14 mouse cellular contexts compared by ENCODE assay signal in genomic region chr5:124718396-124718795, GRCm38 (mm10). TPM values are rescaled to one million over a fixed set of nuclear protein-coding genes. Genes with fewer than 3 reads are reported as not detected.
"Had no signal": no experiment of that assay in that cellular context is flagged by ENCODE, and none has a peak within 500 bp of the region (broad histone marks: within the 10 kb centered on the region; RNA-seq: fewer than 3 reads in every experiment).

No protein-coding gene starts in this region.

- H3K4me3 ChIP-seq: limb, embryonic 15.5 days; liver, embryonic 12.5 days; midbrain, embryonic 10.5 days; myocyte; neural tube, embryonic 12.5 days had no signal

- ATAC-seq: liver, embryonic 12.5 days had no signal

- DNase-seq: lung, embryonic 14.5 days; lung, postnatal 10 days; lung, postnatal 4 days; midbrain, embryonic 14.5 days; thymus, adult 2 months; thymus, postnatal 25 days had no signal

- H3K27me3 ChIP-seq: limb, embryonic 15.5 days; liver, embryonic 12.5 days; neural tube, embryonic 12.5 days had no signal

- H3K27ac ChIP-seq: limb, embryonic 15.5 days; liver, embryonic 12.5 days; midbrain, embryonic 10.5 days; neural tube, embryonic 12.5 days; stomach, postnatal 0 days had no signal

- H3K4me2 ChIP-seq: limb, embryonic 15.5 days; liver, embryonic 12.5 days; lung, embryonic 14.5 days; neural tube, embryonic 12.5 days had no signal

- H3K9ac ChIP-seq: limb, embryonic 15.5 days; liver, embryonic 12.5 days; lung, embryonic 14.5 days; neural tube, embryonic 12.5 days had no signal

- H3K9me3 ChIP-seq: limb, embryonic 15.5 days; liver, embryonic 12.5 days; midbrain, embryonic 10.5 days; neural tube, embryonic 12.5 days had no signal

- H3K4me1 ChIP-seq: limb, embryonic 15.5 days; liver, embryonic 12.5 days; midbrain, embryonic 10.5 days; neural tube, embryonic 12.5 days had no signal

RNA-seq across cellular contexts. Expression of gene Dnah10, which starts 6.5 kb away (rescaled TPM):
- total RNA-seq: neutrophil, adult 5-6 weeks had no signal
- polyA plus RNA-seq: limb, embryonic 11.5 days had no signal
